Mouse (Mus musculus) CH12.LX (cell line): ENCODE measurements around the gene Gm17455. TPM values are rescaled to one million over a fixed set of nuclear protein-coding genes. Genes with fewer than 3 reads are reported as not detected.

Experiments used
- DNase-seq: peaks from one replicate; pipeline ENCODE4 v3.0.0-alpha.2; 2013; ENCODE audit errors: extremely low read depth
- H3K27ac ChIP-seq: 2 replicates; pipeline ENCODE4 v1.5.1; 2012; ENCODE audit warnings: low read depth, mild to moderate bottlenecking, control low read depth, moderate library complexity; ENCODE audit not compliant: insufficient read depth
- H3K27me3 ChIP-seq: replicated peaks from 2 replicates; pipeline ENCODE3; 2012; ENCODE audit warnings: inconsistent platforms
- H3K36me3 ChIP-seq, 2 experiments: replicated peaks in 1 of 2; 2 replicates each; pipeline versions ENCODE3 to v1.6.1; 2012; ENCODE audit warnings: inconsistent platforms in 1 of 2, low read length in 1 of 2, mild to moderate bottlenecking in 1 of 2, mixed read lengths in 1 of 2, moderate library complexity in 1 of 2; ENCODE audit not compliant: control insufficient read depth in 1 of 2, insufficient read depth in 1 of 2
- H3K4me1 ChIP-seq, 2 experiments: 2 replicates each; pipeline ENCODE4 v1.6.1; 2012; ENCODE audit warnings: inconsistent platforms in 1 of 2, moderate library complexity in 1 of 2; ENCODE audit not compliant: insufficient read depth in 2 of 2, control insufficient read depth in 1 of 2
- H3K4me2 ChIP-seq: 2 replicates; pipeline ENCODE4 v1.6.1; 2012; ENCODE audit warnings: low read depth, mild to moderate bottlenecking, control low read depth; ENCODE audit not compliant: poor library complexity, insufficient read depth, severe bottlenecking
- H3K4me3 ChIP-seq, 3 experiments: fragments of 150-350 bp in 1 of 3; sonication (generic) in 1 of 3; replicated peaks in 1 of 3; 2 replicates each; pipeline versions ENCODE3 to v1.5.1; 2011 to 2012; ENCODE audit warnings: low read depth in 2 of 3, low read length in 2 of 3, mild to moderate bottlenecking in 2 of 3, moderate library complexity in 2 of 3, control low read depth in 1 of 3, improper control_type of control experiment in 1 of 3, inconsistent platforms in 1 of 3, mixed read lengths in 1 of 3; ENCODE audit not compliant: poor library complexity in 1 of 3
- H3K79me2 ChIP-seq: replicated peaks from 2 replicates; pipeline ENCODE4 v1.6.1; 2012; ENCODE audit warnings: mild to moderate bottlenecking, moderate library complexity; ENCODE audit not compliant: control insufficient read depth, poor library complexity, insufficient read depth, severe bottlenecking; ENCODE audit errors: extremely low read depth
- H3K9ac ChIP-seq: 2 replicates; pipeline ENCODE4 v1.6.1; 2012; ENCODE audit warnings: low read depth, mild to moderate bottlenecking, control low read depth, moderate library complexity; ENCODE audit not compliant: insufficient read depth
- H3K9me3 ChIP-seq: replicated peaks from 2 replicates; pipeline ENCODE3; 2012; ENCODE audit warnings: low read length, inconsistent platforms, mixed read lengths
- BHLHE40 ChIP-seq: IDR thresholded peaks from 2 replicates; pipeline ENCODE4 v1.6.1; 2011; ENCODE audit warnings: mild to moderate bottlenecking, low read depth, low read length, improper control_type of control experiment
- CTCF ChIP-seq, 2 experiments: IDR thresholded peaks in 1 of 2; conservative IDR thresholded peaks in 1 of 2; 2 replicates each; pipeline ENCODE4 v1.5.1; 2011 to 2012; ENCODE audit warnings: low read depth in 2 of 2, low read length in 2 of 2, improper control_type of control experiment in 1 of 2, inconsistent platforms in 1 of 2, mild to moderate bottlenecking in 1 of 2, moderate library complexity in 1 of 2
- ELF1 ChIP-seq: IDR thresholded peaks from 2 replicates; pipeline ENCODE4 v1.6.1; 2014; ENCODE audit warnings: low read depth, mild to moderate bottlenecking, inconsistent platforms, low read length, improper control_type of control experiment
- EP300 ChIP-seq: IDR thresholded peaks from 2 replicates; pipeline ENCODE4 v1.6.1; 2011; ENCODE audit warnings: low read length, improper control_type of control experiment
- ETS1 ChIP-seq: conservative IDR thresholded peaks from 2 replicates; pipeline ENCODE4 v1.6.1; 2012; ENCODE audit warnings: low read depth, mild to moderate bottlenecking, inconsistent platforms, low read length, improper control_type of control experiment, moderate library complexity
- JUND ChIP-seq: conservative IDR thresholded peaks from 2 replicates; pipeline ENCODE4 v1.6.1; 2011; ENCODE audit warnings: low read depth, low read length, improper control_type of control experiment
- KAT2A ChIP-seq: IDR thresholded peaks from 2 replicates; pipeline ENCODE4 v1.6.1; 2012; ENCODE audit warnings: low read length, improper control_type of control experiment, inconsistent platforms; ENCODE audit not compliant: insufficient replicate concordance
- MEF2A ChIP-seq: IDR thresholded peaks from 2 replicates; pipeline ENCODE4 v1.6.1; 2014; ENCODE audit warnings: low read depth, mild to moderate bottlenecking, inconsistent platforms, low read length, improper control_type of control experiment, borderline replicate concordance
- NRF1 ChIP-seq: IDR thresholded peaks from 2 replicates; pipeline ENCODE4 v1.6.1; 2014; ENCODE audit warnings: low read depth, mild to moderate bottlenecking, inconsistent platforms, low read length, improper control_type of control experiment, moderate library complexity
- RAD21 ChIP-seq: IDR thresholded peaks from 2 replicates; pipeline ENCODE4 v1.6.1; 2011; ENCODE audit warnings: low read depth, mild to moderate bottlenecking, low read length, improper control_type of control experiment, moderate library complexity
- SIN3A ChIP-seq: IDR thresholded peaks from 2 replicates; pipeline ENCODE4 v1.6.1; 2012; ENCODE audit warnings: low read length, improper control_type of control experiment, inconsistent platforms
- SMC3 ChIP-seq: IDR thresholded peaks from 2 replicates; pipeline ENCODE4 v1.6.1; 2011; ENCODE audit warnings: low read depth, low read length, improper control_type of control experiment
- USF1 ChIP-seq: IDR thresholded peaks from 2 replicates; pipeline ENCODE4 v1.6.1; 2014; ENCODE audit warnings: low read depth, mild to moderate bottlenecking, inconsistent platforms, low read length, improper control_type of control experiment
- ZC3H11A ChIP-seq: IDR thresholded peaks from 2 replicates; pipeline ENCODE4 v1.6.1; 2012; ENCODE audit warnings: low read depth, mild to moderate bottlenecking, inconsistent platforms, low read length, improper control_type of control experiment
- dilution Hi-C: fragments of 300-500 bp; cut with MboI; formaldehyde crosslinking; loops from 2 replicates; pipeline ENCODE4 v1.14.3; 2020; ENCODE audit warnings: low sequenced_read_pairs; ENCODE audit not compliant: extremely low pct_unique_long_range_greater_than_20kb, extremely low pct_ligation_motif_present
- in situ Hi-C: fragments of 300-500 bp; cut with MboI; formaldehyde crosslinking; loops from 3 replicates; pipeline ENCODE4 v1.14.3; 2019; ENCODE audit warnings: low sequenced_read_pairs, low pct_ligation_motif_present, low pct_unique_long_range_greater_than_20kb, mixed read lengths
- polyA plus RNA-seq: library from polyadenylated mRNA; unstranded; fragments of >175 nt; gene quantifications from 2 replicates; pipeline ENCODE4 v1.2.1, GENCODE M21; 2012; ENCODE audit warnings: low read depth; ENCODE audit not compliant: insufficient read length
- total RNA-seq, 2 experiments: library from RNA; depleted of rRNA; stranded (reverse); fragments of 300-350 nt in 1 of 2; fragments of >200 nt in 1 of 2; gene quantifications; 2 replicates each; pipeline ENCODE4 v1.2.3; 2012 to 2014

Gene Gm17455
- total and polyA plus RNA-seq, 3 experiments: not detected

DNA sequence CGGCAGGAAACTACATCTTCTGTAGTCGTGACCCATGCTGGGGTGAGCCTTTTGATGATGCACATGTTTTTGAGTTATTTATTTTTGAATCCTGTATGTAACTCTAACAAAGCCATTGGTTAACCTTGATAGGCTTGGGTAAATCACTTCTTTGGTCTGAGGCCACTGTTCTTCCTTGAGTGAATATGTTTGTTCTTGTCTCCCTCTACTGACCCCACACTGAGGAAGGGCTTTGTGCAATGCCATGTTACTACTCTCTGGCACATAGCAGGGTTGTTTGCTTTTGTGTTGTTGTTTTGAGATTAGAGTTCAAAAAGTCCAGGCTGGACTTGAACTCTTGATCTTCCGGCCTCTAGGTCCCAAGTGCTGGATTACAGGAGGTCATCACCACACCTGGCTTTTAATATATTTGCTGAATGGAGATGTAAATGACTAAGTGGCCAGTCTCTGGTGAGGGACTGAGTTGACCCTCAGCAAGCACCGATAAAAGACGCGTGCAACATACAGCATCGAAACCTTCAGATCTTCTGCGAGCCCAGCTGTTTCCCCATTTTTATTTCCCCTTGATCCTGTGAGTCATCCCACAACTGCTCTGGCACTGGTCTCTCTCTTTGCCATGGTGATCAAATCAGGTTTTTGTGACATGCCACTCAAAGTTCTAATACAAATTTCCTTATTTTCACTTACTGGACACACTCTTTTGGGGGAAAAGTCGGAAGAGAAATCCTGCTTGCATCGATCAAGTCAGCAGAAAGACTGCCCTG, 1.3 kb upstream of the Gm17455 start:
- H3K27ac ChIP-seq: no peak overlapping the region
- dilution Hi-C loops: no loop called here
- no peak overlapping the region for H3K4me3 ChIP-seq

DNA sequence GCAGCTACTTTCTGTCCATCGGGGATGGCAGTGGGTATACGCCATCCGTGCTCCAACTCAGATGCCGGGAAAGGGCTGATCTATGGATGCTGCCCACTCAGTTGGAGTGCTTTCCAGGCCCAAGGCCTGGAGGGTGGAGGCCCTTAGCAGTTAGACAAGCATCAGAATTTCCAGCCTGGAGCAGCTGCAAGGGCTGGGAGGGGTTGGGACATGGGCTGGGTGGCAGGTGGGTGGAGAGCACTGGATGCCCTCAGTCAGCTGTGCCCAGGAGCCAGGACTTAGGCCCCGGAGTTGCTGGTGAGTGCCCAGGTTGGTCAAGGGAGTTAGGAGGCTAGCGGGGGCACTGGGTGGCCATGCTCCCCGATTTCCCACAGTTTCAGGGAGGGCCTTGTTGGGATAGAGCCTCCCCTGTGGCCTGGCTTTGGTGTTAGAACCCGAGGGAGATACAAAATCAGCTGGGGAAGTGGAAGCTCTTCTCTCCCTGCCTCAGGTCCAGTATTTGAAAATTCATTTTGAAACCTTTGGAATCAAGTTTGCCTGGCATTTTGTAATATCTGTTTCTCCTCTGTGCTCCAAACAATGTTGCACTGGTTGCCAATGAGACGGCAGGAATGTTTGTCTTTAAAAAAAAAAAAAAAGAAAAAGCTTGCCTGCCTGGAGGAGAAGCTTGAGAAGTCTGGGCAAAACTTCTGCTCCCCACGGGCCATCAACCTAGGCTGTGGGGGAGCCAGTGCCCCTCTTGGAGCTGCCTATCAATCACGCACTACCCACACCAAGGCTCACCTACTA, 1.2 kb downstream of the Gm17455 start:
- in situ Hi-C loops: no loop called here
- H3K9me3 ChIP-seq: no peaks in the 10 kb centered on the region

More for the DNA sequence above, 1.3 kb upstream of the Gm17455 start:
- Histone ChIP-seq H3K36me3 (peaks cover 0 to 4% of the 10 kb centered on the region in 2 experiments), H3K27me3 (peaks cover 7% of the 10 kb centered on the region), H3K9me3 (no peaks in the 10 kb centered on the region), H3K4me1 (no peaks in the 10 kb centered on the region), H3K79me2 (no peaks in the 10 kb centered on the region), H3K9ac (no peak overlapping the region), H3K4me2 (no peak overlapping the region)
- DNase-seq: no peak
- TF ChIP-seq RAD21 (peak; percentile 79), SMC3 (peak; percentile 81), KAT2A (no peak), NRF1 (no peak), ZC3H11A (peak; percentile 59), CTCF (conservative IDR thresholded peaks at IDR 0.05 in 1 of 2, IDR thresholded peaks at IDR 0.05 in 1 of 2; ENCODE audit: low read depth in 2 of 2, low read length in 2 of 2) (peak in 1 of 2 experiments; percentile 72; a peak in 2 of 4 replicates)
- in situ Hi-C loops: loop anchor here (25.0 kb wide), 1 partner anchor 486 kb away; no protein-coding TSS in a partner anchor

More for the DNA sequence above, 1.2 kb downstream of the Gm17455 start:
- H3K27ac ChIP-seq: no peak overlapping the region
- no peak for DNase-seq
- H3K36me3 ChIP-seq: no peaks in the 10 kb centered on the region
- H3K4me3 ChIP-seq: no peak overlapping the region
- dilution Hi-C loops: no loop called here
- peaks cover 8% of the 10 kb centered on the region for H3K27me3 ChIP-seq
- TF ChIP-seq SIN3A (no peak), ELF1 (no peak), ETS1 (no peak), BHLHE40 (no peak), MEF2A (no peak), EP300 (no peak), JUND (no peak), USF1 (no peak)
- TF ChIP-seq, all 38 proteins: peak for 0
- no peak overlapping the region for H3K9ac ChIP-seq
- H3K4me1 ChIP-seq: no peaks in the 10 kb centered on the region
- no peak overlapping the region for H3K4me2 ChIP-seq
- no peaks in the 10 kb centered on the region for H3K79me2 ChIP-seq
